Mouse (Mus musculus) liver, adult 2 months (tissue): ENCODE measurements at regions not wholly inside any gene's neighbourhood (a gene's known extent, or its start where the extent isn't known, plus 50 kb on each side); places are given as distances from the start of the nearest gene placed in this dataset.

Source experiments
- CTCF ChIP-seq: fragments of 200-500 bp; IDR thresholded peaks from 2 replicates; pipeline ENCODE4 v1.5.1; 2011; ENCODE audit warnings: low read depth, low read length, control low read depth
- POLR2A ChIP-seq: fragments of 200-500 bp; IDR thresholded peaks from 2 replicates; pipeline ENCODE4 v1.6.1; 2011; ENCODE audit warnings: low read length, control low read depth; ENCODE audit not compliant: insufficient read depth; ENCODE audit errors: extremely low read depth

DNA sequence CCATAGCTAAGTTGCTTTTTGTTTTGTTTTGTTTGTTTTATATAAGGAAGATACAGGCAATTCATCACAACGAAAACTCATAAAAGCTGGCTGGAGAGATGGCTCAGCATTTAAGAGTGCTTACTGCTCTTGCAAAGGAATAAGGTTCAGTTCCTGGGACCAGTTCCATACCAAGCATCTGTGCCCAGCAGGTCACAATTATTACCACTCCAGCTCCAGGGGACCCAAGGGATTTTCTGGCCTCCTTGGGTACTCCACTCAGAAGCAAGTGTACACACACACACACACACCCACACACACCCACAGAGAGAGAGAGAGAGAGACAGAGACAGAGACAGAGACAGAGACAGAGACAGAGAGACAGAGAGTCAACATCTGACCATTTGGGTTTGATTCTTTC, 359.6 kb upstream of the Trib2 start:
- no peak for TF ChIP-seq CTCF
- no peak for TF ChIP-seq POLR2A
